Mouse (Mus musculus) kidney, postnatal 0 days (tissue): ENCODE measurements around the gene Xpnpep2. TPM values are rescaled to one million over a fixed set of nuclear protein-coding genes. Genes with fewer than 3 reads are reported as not detected.

Experiments used
- ATAC-seq: fragments of 200-750 bp; cut with Nextera tagmentation; replicated peaks from 2 replicates; pipeline ENCODE4 v1.8.0; 2017; ENCODE audit warnings: low read depth, moderate number of reproducible peaks, moderate TSS enrichment, moderate library complexity; ENCODE audit not compliant: low FRiP score
- DNase-seq: peaks from one replicate; pipeline ENCODE4 v3.0.0-alpha.2; 2016; ENCODE audit warnings: low spot score
- H3K27ac ChIP-seq: fragments of 300-500 bp; sonication (generic); 2 replicates; pipeline ENCODE4 v1.5.1; 2014; ENCODE audit warnings: mild to moderate bottlenecking
- H3K27me3 ChIP-seq: fragments of 300-500 bp; sonication (generic); 2 replicates; pipeline ENCODE4 v1.6.1; 2014; ENCODE audit warnings: low read length, mixed read lengths; ENCODE audit not compliant: insufficient read depth
- H3K36me3 ChIP-seq: fragments of 300-500 bp; sonication (generic); 2 replicates; pipeline ENCODE4 v1.6.1; 2014; ENCODE audit warnings: low read length, mixed read lengths; ENCODE audit not compliant: insufficient read depth
- H3K4me1 ChIP-seq: fragments of 300-500 bp; sonication (generic); replicated peaks from 2 replicates; pipeline ENCODE4 v1.6.1; 2014; ENCODE audit warnings: antibody characterized with exemption, low read length, mixed read lengths; ENCODE audit not compliant: insufficient read depth
- H3K4me2 ChIP-seq: fragments of 300-500 bp; sonication (generic); 2 replicates; pipeline ENCODE4 v1.6.1; 2014; ENCODE audit warnings: mild to moderate bottlenecking, low read length, moderate library complexity, mixed read lengths
- H3K4me3 ChIP-seq: fragments of 300-500 bp; sonication (generic); replicated peaks from 2 replicates; pipeline ENCODE4 v1.5.1; 2014; ENCODE audit warnings: low read depth, low read length
- H3K9ac ChIP-seq: fragments of 300-500 bp; sonication (generic); 2 replicates; pipeline ENCODE4 v1.6.1; 2014; ENCODE audit warnings: low read depth, low read length
- H3K9me3 ChIP-seq: fragments of 300-500 bp; sonication (generic); replicated peaks from 2 replicates; pipeline ENCODE4 v1.6.1; 2016; ENCODE audit warnings: low read length, inconsistent platforms, mixed read lengths
- CTCF ChIP-seq: IDR thresholded peaks from 2 replicates; pipeline ENCODE4 v1.5.1; 2016; ENCODE audit warnings: antibody characterized with exemption, low read depth, mild to moderate bottlenecking, moderate library complexity
- WGBS: fragments of 180-500 bp; shearing (Covaris S2); extraction: QIAGEN DNeasy Blood & Tissue Kit; methylation state at CpG from one replicate; pipeline ENCODE4 v1.1.7; 2014; 5-methylcytosine and 5-hydroxymethylcytosine counted together
- polyA plus RNA-seq: library from polyadenylated mRNA; unstranded; fragments of >200 nt; fragmentation: Nextera tagmentation; extraction: Ambion mirVana; gene quantifications from 2 replicates; pipeline ENCODE4 v1.2.1, GENCODE M21; 2015

Xpnpep2 gene
- polyA plus RNA-seq, 1 experiment from 2014 or later: 12.7 TPM

GRCm38 (mm10) chrX:48119294-48119693, 10.8 kb downstream of the Xpnpep2 start:
- Histone ChIP-seq H3K27me3 (no peaks in the 10 kb centered on the region), H3K4me2 (no peak overlapping the region), H3K27ac (no peak overlapping the region), H3K4me1 (no peaks in the 10 kb centered on the region), H3K9ac (no peak overlapping the region), H3K9me3 (no peaks in the 10 kb centered on the region), H3K36me3 (no peaks in the 10 kb centered on the region), H3K4me3 (no peak overlapping the region)
- TF ChIP-seq CTCF: no peak
- no peak for DNase-seq
- ATAC-seq: no peak

GRCm38 (mm10) chrX:48124132-48125071, 15.9 kb downstream of the Xpnpep2 start:
- Histone ChIP-seq H3K27me3 (no peaks in the 10 kb centered on the region), H3K36me3 (no peaks in the 10 kb centered on the region), H3K27ac (no peak overlapping the region), H3K4me2 (peak overlapping the region; percentile 14; the same call in 1 of the 2 replicates), H3K4me1 (no peaks in the 10 kb centered on the region), H3K9ac (no peak overlapping the region), H3K4me3 (no peak overlapping the region), H3K9me3 (no peaks in the 10 kb centered on the region)
- peak; percentile 63 for DNase-seq
- peak; percentile 66 for TF ChIP-seq CTCF
- 32% methylated on average over 17 of the region's 17 CpGs for WGBS
- ATAC-seq: peak; percentile 54; the same call in 1 of the 2 replicates

GRCm38 (mm10) chrX:48126903-48127476, 18.5 kb downstream of the Xpnpep2 start:
- DNase-seq: no peak
- Histone ChIP-seq H3K4me3 (no peak overlapping the region), H3K27me3 (no peaks in the 10 kb centered on the region), H3K36me3 (no peaks in the 10 kb centered on the region), H3K9ac (no peak overlapping the region), H3K9me3 (no peaks in the 10 kb centered on the region), H3K4me2 (no peak overlapping the region), H3K27ac (no peak overlapping the region), H3K4me1 (no peaks in the 10 kb centered on the region)
- ATAC-seq: peak; percentile 66; the same call in 1 of the 2 replicates
- WGBS: 45% methylated on average over 6 of the region's 6 CpGs
- TF ChIP-seq CTCF: no peak

DNA sequence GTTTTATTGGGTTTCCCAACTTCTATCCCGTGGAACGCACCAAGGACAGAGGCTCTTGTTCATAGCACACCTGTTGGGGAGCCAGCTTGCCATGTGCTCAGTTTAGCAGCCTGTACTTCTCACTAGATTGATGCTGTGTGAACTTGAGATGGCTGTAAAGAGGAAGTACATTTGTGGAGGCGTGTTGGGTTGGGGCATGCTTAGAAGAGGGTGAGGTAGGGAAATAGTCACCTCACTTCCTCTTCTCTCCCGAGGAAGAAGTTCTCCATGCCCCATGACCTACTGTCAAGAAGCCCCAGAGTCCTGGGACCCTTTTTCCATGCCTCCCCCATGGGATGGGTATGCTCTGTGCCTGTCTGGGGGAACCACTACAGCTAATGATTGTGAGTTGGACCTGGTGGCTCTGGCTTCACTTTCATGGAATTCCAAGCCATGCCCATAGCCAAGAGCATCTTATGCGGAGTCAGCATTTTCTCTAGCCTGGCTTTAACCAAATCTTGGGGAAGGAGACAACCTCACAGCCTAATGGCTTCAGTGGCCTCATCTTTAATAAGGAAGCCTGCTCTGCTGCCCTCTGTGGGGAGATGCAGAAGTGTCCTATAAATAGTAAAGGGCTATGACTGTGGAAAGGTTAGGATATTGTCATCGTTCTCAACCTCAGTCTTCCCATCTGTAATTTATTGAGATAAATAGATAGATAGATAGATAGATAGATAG, 19.1 kb downstream of the Xpnpep2 start:
- ATAC-seq (no peak; the same call in 1 of the 2 replicates), DNase-seq (no peak)
- Histone ChIP-seq H3K27ac (no peak overlapping the region), H3K36me3 (no peaks in the 10 kb centered on the region), H3K4me3 (no peak overlapping the region), H3K9ac (no peak overlapping the region), H3K9me3 (no peaks in the 10 kb centered on the region), H3K4me2 (no peak overlapping the region), H3K4me1 (no peaks in the 10 kb centered on the region), H3K27me3 (no peaks in the 10 kb centered on the region)
- 67% methylated on average over 6 of the region's 6 CpGs for WGBS
- TF ChIP-seq CTCF: peak; percentile 20; the same call in 1 of the 2 replicates

GRCm38 (mm10) chrX:48129167-48129566, 20.6 kb downstream of the Xpnpep2 start:
- no peak for DNase-seq
- WGBS: 76% methylated on average over 1 of the region's 1 CpGs
- H3K4me1 ChIP-seq: no peaks in the 10 kb centered on the region
- no peak overlapping the region for H3K4me3 ChIP-seq
- no peak overlapping the region for H3K4me2 ChIP-seq
- no peaks in the 10 kb centered on the region for H3K27me3 ChIP-seq
- no peaks in the 10 kb centered on the region for H3K36me3 ChIP-seq
- no peak overlapping the region for H3K9ac ChIP-seq
- no peak for ATAC-seq
- no peak for TF ChIP-seq CTCF
- no peak overlapping the region for H3K27ac ChIP-seq
- H3K9me3 ChIP-seq: no peaks in the 10 kb centered on the region

DNA sequence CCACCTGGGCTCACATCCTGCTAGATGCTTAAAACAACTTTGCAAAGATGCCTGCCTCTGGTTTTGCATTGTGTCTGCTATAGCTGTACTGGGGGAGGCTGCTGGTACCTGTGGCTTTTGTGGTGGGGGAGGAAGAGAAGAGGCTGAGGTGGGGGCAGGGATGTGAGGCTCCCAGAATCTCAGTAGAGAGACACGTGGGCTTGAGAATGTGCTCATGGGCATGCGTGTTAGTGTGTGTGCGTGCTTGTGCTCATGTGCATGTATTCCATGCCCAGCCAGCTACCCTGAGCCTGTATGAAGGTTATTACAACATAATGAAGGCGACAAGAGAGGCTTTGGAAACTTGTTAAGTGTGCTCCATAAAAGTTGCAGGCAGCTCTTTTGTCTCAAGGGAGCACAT, 28.4 kb downstream of the Xpnpep2 start:
- no peak overlapping the region for H3K4me3 ChIP-seq
- no peak overlapping the region for H3K9ac ChIP-seq
- no peaks in the 10 kb centered on the region for H3K27me3 ChIP-seq
- no peak overlapping the region for H3K4me2 ChIP-seq
- ATAC-seq: no peak
- no peaks in the 10 kb centered on the region for H3K36me3 ChIP-seq
- no peak for TF ChIP-seq CTCF
- no peaks in the 10 kb centered on the region for H3K4me1 ChIP-seq
- no peak for DNase-seq
- H3K27ac ChIP-seq: no peak overlapping the region
- WGBS: 77% methylated on average over 4 of the region's 4 CpGs
- no peaks in the 10 kb centered on the region for H3K9me3 ChIP-seq
